Mouse (Mus musculus) hindbrain, embryonic 13.5 days (tissue): ENCODE results near the gene Hnrnph2. TPM values are rescaled to one million over a fixed set of nuclear protein-coding genes. Genes with fewer than 3 reads are reported as not detected.

ENCODE experiments used
- ATAC-seq: fragments of 200-750 bp; cut with Nextera tagmentation; 2 replicates; pipeline ENCODE4 v1.8.0; 2017; ENCODE audit warnings: moderate TSS enrichment; ENCODE audit not compliant: low FRiP score
- H3K27ac ChIP-seq: fragments of 300-500 bp; sonication (generic); 2 replicates; pipeline ENCODE4 v1.5.1; 2015; ENCODE audit warnings: inconsistent platforms, mild to moderate bottlenecking, moderate library complexity
- H3K27me3 ChIP-seq: fragments of 300-500 bp; sonication (generic); 2 replicates; pipeline ENCODE4 v1.6.1; 2015; ENCODE audit warnings: mild to moderate bottlenecking, inconsistent platforms
- H3K36me3 ChIP-seq: fragments of 300-500 bp; sonication (generic); 2 replicates; pipeline ENCODE4 v1.6.1; 2015; ENCODE audit warnings: mild to moderate bottlenecking, inconsistent platforms
- H3K4me1 ChIP-seq: fragments of 300-500 bp; sonication (generic); replicated peaks from 2 replicates; pipeline ENCODE4 v1.6.1; 2015; ENCODE audit warnings: inconsistent platforms
- H3K4me2 ChIP-seq: fragments of 300-500 bp; sonication (generic); 2 replicates; pipeline ENCODE4 v1.6.1; 2015; ENCODE audit warnings: inconsistent platforms, mild to moderate bottlenecking, moderate library complexity
- H3K4me3 ChIP-seq: fragments of 300-500 bp; sonication (generic); 2 replicates; pipeline ENCODE4 v1.5.1; 2015; ENCODE audit warnings: mild to moderate bottlenecking, inconsistent platforms
- H3K9ac ChIP-seq: fragments of 300-500 bp; sonication (generic); 2 replicates; pipeline ENCODE4 v1.6.1; 2015; ENCODE audit warnings: mild to moderate bottlenecking, inconsistent platforms
- H3K9me3 ChIP-seq: fragments of 300-500 bp; sonication (generic); 2 replicates; pipeline ENCODE4 v1.6.1; 2016; ENCODE audit warnings: inconsistent platforms
- WGBS: fragments of 180-500 bp; shearing (Covaris S2); methylation state at CpG from one replicate; pipeline ENCODE4 v1.1.7; 2015; 5-methylcytosine and 5-hydroxymethylcytosine counted together
- polyA plus RNA-seq: library from polyadenylated mRNA; unstranded; fragments of >200 nt; fragmentation: Nextera tagmentation; extraction: Ambion mirVana; gene quantifications from 2 replicates; pipeline ENCODE4 v1.2.1, GENCODE M21; 2015

The Hnrnph2 gene
- polyA plus RNA-seq, 1 experiment from 2014 or later: 170 TPM

GRCm38 (mm10) chrX:134588261-134588660 is 12.7 kb upstream of the Hnrnph2 start:
- Histone ChIP-seq H3K27ac (no peak overlapping the region), H3K9ac (no peak overlapping the region), H3K27me3 (no peaks in the 10 kb centered on the region), H3K4me3 (no peak overlapping the region), H3K4me1 (peaks cover 17% of the 10 kb centered on the region), H3K36me3 (no peaks in the 10 kb centered on the region; the same call in none of the 2 replicates), H3K4me2 (no peak overlapping the region), H3K9me3 (no peaks in the 10 kb centered on the region)
- 85% methylated on average over 4 of the region's 4 CpGs for WGBS
- no peak for ATAC-seq

- peaks cover 17% of the 10 kb centered on the region for H3K4me1 ChIP-seq
- H3K27ac ChIP-seq: no peak overlapping the region
- no peak overlapping the region for H3K9ac ChIP-seq
- H3K27me3 ChIP-seq: no peaks in the 10 kb centered on the region
- no peak overlapping the region for H3K4me2 ChIP-seq
- no peaks in the 10 kb centered on the region for H3K9me3 ChIP-seq
- 92% methylated on average over 3 of the region's 3 CpGs for WGBS
- no peaks in the 10 kb centered on the region; the same call in none of the 2 replicates for H3K36me3 ChIP-seq
- no peak overlapping the region for H3K4me3 ChIP-seq
- no peak for ATAC-seq
Observed at GRCm38 (mm10) chrX:134588997-134589396, 12.0 kb upstream of the Hnrnph2 start.

GRCm38 (mm10) chrX:134589836-134590235 is 11.1 kb upstream of the Hnrnph2 start:
- 63% methylated on average over 5 of the region's 5 CpGs for WGBS
- H3K4me2 ChIP-seq: no peak overlapping the region
- H3K36me3 ChIP-seq: no peaks in the 10 kb centered on the region; the same call in none of the 2 replicates
- no peak overlapping the region for H3K9ac ChIP-seq
- no peak overlapping the region for H3K4me3 ChIP-seq
- H3K27me3 ChIP-seq: no peaks in the 10 kb centered on the region
- peaks cover 12% of the 10 kb centered on the region for H3K4me1 ChIP-seq
- no peak overlapping the region for H3K27ac ChIP-seq
- no peak for ATAC-seq
- H3K9me3 ChIP-seq: no peaks in the 10 kb centered on the region

- Histone ChIP-seq H3K9ac (peak overlapping the region; percentile 63), H3K4me3 (peak overlapping the region; percentile 42), H3K9me3 (no peaks in the 10 kb centered on the region), H3K27ac (peak overlapping the region; percentile 64; the same call in 1 of the 2 replicates), H3K36me3 (no peaks in the 10 kb centered on the region), H3K27me3 (no peaks in the 10 kb centered on the region), H3K4me1 (peaks cover 22% of the 10 kb centered on the region), H3K4me2 (peak overlapping the region; percentile 56)
- 33% methylated on average over 10 of the region's 10 CpGs for WGBS
- 0 out of 2 replicates have a peak, but pooled peaks have one; percentile 1 for ATAC-seq
Observed at GRCm38 (mm10) chrX:134599922-134600565, 935 bp upstream of the Hnrnph2 start.

GRCm38 (mm10) chrX:134601380-134602120 is 571 bp downstream of the Hnrnph2 start:
- H3K27me3 ChIP-seq: no peaks in the 10 kb centered on the region
- H3K27ac ChIP-seq: peak overlapping the region; percentile 95
- H3K4me3 ChIP-seq: peak overlapping the region; percentile 49
- WGBS: 14% methylated on average over 37 of the region's 43 CpGs
- peak overlapping the region; percentile 69 for H3K9ac ChIP-seq
- H3K36me3 ChIP-seq: no peaks in the 10 kb centered on the region
- H3K4me2 ChIP-seq: peak overlapping the region; percentile 56
- peaks cover 22% of the 10 kb centered on the region for H3K4me1 ChIP-seq
- no peaks in the 10 kb centered on the region for H3K9me3 ChIP-seq
- peak; percentile 88 for ATAC-seq

- Histone ChIP-seq H3K9me3 (no peaks in the 10 kb centered on the region), H3K27ac (no peak overlapping the region), H3K9ac (no peak overlapping the region), H3K27me3 (no peaks in the 10 kb centered on the region), H3K36me3 (no peaks in the 10 kb centered on the region), H3K4me1 (no peaks in the 10 kb centered on the region), H3K4me2 (no peak overlapping the region), H3K4me3 (no peak overlapping the region)
- 37% methylated on average over 4 of the region's 4 CpGs for WGBS
- ATAC-seq: no peak
Observed at GRCm38 (mm10) chrX:134609472-134609871, 8.5 kb downstream of the Hnrnph2 start.

- H3K4me3 ChIP-seq: no peak overlapping the region
- H3K4me2 ChIP-seq: no peak overlapping the region
- ATAC-seq: no peak
- 89% methylated on average over 4 of the region's 4 CpGs for whole genome bisulfite sequencing
- H3K4me1 ChIP-seq: no peaks in the 10 kb centered on the region
- H3K9me3 ChIP-seq: no peaks in the 10 kb centered on the region
- H3K36me3 ChIP-seq: no peaks in the 10 kb centered on the region
- no peak overlapping the region for H3K27ac ChIP-seq
- no peak overlapping the region for H3K9ac ChIP-seq
- no peaks in the 10 kb centered on the region for H3K27me3 ChIP-seq
Observed at GRCm38 (mm10) chrX:134610984-134611383, 10.0 kb downstream of the Hnrnph2 start.

- H3K9ac ChIP-seq: peak overlapping the region; percentile 55
- ATAC-seq: peak; percentile 87
- H3K4me2 ChIP-seq: peak overlapping the region; percentile 53
- no peaks in the 10 kb centered on the region for H3K4me1 ChIP-seq
- H3K9me3 ChIP-seq: no peaks in the 10 kb centered on the region
- peak overlapping the region; percentile 88 for H3K27ac ChIP-seq
- peak overlapping the region; percentile 30 for H3K4me3 ChIP-seq
- WGBS: 17% methylated on average over 15 of the region's 15 CpGs
- H3K27me3 ChIP-seq: no peaks in the 10 kb centered on the region
- no peaks in the 10 kb centered on the region for H3K36me3 ChIP-seq
Observed at GRCm38 (mm10) chrX:134612285-134612959, 11.4 kb downstream of the Hnrnph2 start.

- no peak for ATAC-seq
- H3K27ac ChIP-seq: no peak overlapping the region
- no peak overlapping the region for H3K4me2 ChIP-seq
- no peak overlapping the region for H3K4me3 ChIP-seq
- no peak overlapping the region for H3K9ac ChIP-seq
- no peaks in the 10 kb centered on the region for H3K9me3 ChIP-seq
- no peaks in the 10 kb centered on the region for H3K36me3 ChIP-seq
- H3K4me1 ChIP-seq: no peaks in the 10 kb centered on the region
- 70% methylated on average over 2 of the region's 2 CpGs for WGBS
- H3K27me3 ChIP-seq: no peaks in the 10 kb centered on the region
Observed at GRCm38 (mm10) chrX:134614306-134614705, 13.3 kb downstream of the Hnrnph2 start.

- Histone ChIP-seq H3K4me3 (no peak overlapping the region), H3K9ac (no peak overlapping the region), H3K4me1 (0 out of 2 replicates have a peak, but pooled peaks cover 6% of the 10 kb centered on the region), H3K4me2 (no peak overlapping the region), H3K27ac (peak overlapping the region; percentile 81), H3K9me3 (no peaks in the 10 kb centered on the region), H3K36me3 (no peaks in the 10 kb centered on the region), H3K27me3 (0 out of 2 replicates have a peak, but pooled peaks cover 3% of the 10 kb centered on the region)
- 34% methylated on average over 9 of the region's 9 CpGs for WGBS
- peak; percentile 57; the same call in 1 of the 2 replicates for ATAC-seq
Observed at GRCm38 (mm10) chrX:134619695-134620094, 18.7 kb downstream of the Hnrnph2 start.

GRCm38 (mm10) chrX:134620254-134620865 is 19.4 kb downstream of the Hnrnph2 start:
- Histone ChIP-seq H3K4me3 (no peak overlapping the region), H3K9ac (no peak overlapping the region)
- 24% methylated on average over 8 of the region's 8 CpGs for WGBS

GRCm38 (mm10) chrX:134621685-134622084 is 20.7 kb downstream of the Hnrnph2 start:
- no peak overlapping the region for H3K9ac ChIP-seq
- no peaks in the 10 kb centered on the region for H3K36me3 ChIP-seq
- H3K4me1 ChIP-seq: 0 out of 2 replicates have a peak, but pooled peaks cover 6% of the 10 kb centered on the region
- no peak overlapping the region for H3K4me2 ChIP-seq
- 85% methylated on average over 3 of the region's 3 CpGs for WGBS
- H3K27ac ChIP-seq: no peak overlapping the region
- ATAC-seq: no peak
- no peaks in the 10 kb centered on the region for H3K9me3 ChIP-seq
- H3K4me3 ChIP-seq: no peak overlapping the region
- 0 out of 2 replicates have a peak, but pooled peaks cover 3% of the 10 kb centered on the region for H3K27me3 ChIP-seq

More at GRCm38 (mm10) chrX:134620254-134620865, 19.4 kb downstream of the Hnrnph2 start:
- H3K9me3 ChIP-seq: no peaks in the 10 kb centered on the region
- no peaks in the 10 kb centered on the region for H3K36me3 ChIP-seq
- ATAC-seq: peak; percentile 75
- H3K27ac ChIP-seq: peak overlapping the region; percentile 81
- 0 out of 2 replicates have a peak, but pooled peaks cover 6% of the 10 kb centered on the region for H3K4me1 ChIP-seq
- H3K4me2 ChIP-seq: no peak overlapping the region
- H3K27me3 ChIP-seq: 0 out of 2 replicates have a peak, but pooled peaks cover 3% of the 10 kb centered on the region
